Mouse (Mus musculus): ENCODE measurements around the gene Gm16223.

- TF ChIP-seq MAFK (IDR thresholded peaks at IDR 0.05; ENCODE audit: insufficient read depth, low read depth, low read length) (no peak), HCFC1 (IDR thresholded peaks at IDR 0.05; ENCODE audit: borderline replicate concordance, insufficient read depth, low read length) (no peak), ZC3H11A (IDR thresholded peaks at IDR 0.05; ENCODE audit: borderline replicate concordance, low read depth, low read length) (no peak), ZNF384 (IDR thresholded peaks at IDR 0.05; ENCODE audit: low read depth, low read length) (no peak)
Observed at GRCm38 (mm10) chr5:42224840-42225239, 157.1 kb downstream of the Gm16223 start.

Data from ES-E14 (cell line).